Mouse (Mus musculus) thymus, adult 2 months (tissue): ENCODE results near the gene Wbp1l. TPM values are rescaled to one million over a fixed set of nuclear protein-coding genes. Genes with fewer than 3 reads are reported as not detected.

ENCODE experiments used
- DNase-seq: peaks from one replicate; pipeline ENCODE4 v3.0.0; 2021
- H3K27ac ChIP-seq: fragments of 200-500 bp; 2 replicates; pipeline ENCODE4 v1.5.1; 2012; ENCODE audit warnings: low read length, control low read depth; ENCODE audit not compliant: control insufficient read depth, insufficient read depth
- H3K27me3 ChIP-seq: fragments of 200-500 bp; 2 replicates; pipeline ENCODE4 v1.6.1; 2012; ENCODE audit warnings: mild to moderate bottlenecking, low read length, moderate library complexity, mixed read lengths; ENCODE audit not compliant: control insufficient read depth, insufficient read depth
- H3K36me3 ChIP-seq: fragments of 200-500 bp; 2 replicates; pipeline ENCODE4 v1.6.1; 2012; ENCODE audit warnings: mild to moderate bottlenecking, low read length, moderate library complexity; ENCODE audit not compliant: control insufficient read depth, insufficient read depth
- H3K4me1 ChIP-seq: fragments of 200-500 bp; replicated peaks from 2 replicates; pipeline ENCODE4 v1.6.1; 2012; ENCODE audit warnings: low read length; ENCODE audit not compliant: control insufficient read depth, insufficient read depth
- H3K4me3 ChIP-seq: fragments of 200-500 bp; 2 replicates; pipeline ENCODE4 v1.5.1; 2012; ENCODE audit warnings: mild to moderate bottlenecking, low read length, control low read depth, moderate library complexity; ENCODE audit not compliant: control insufficient read depth, insufficient read depth
- CTCF ChIP-seq: fragments of 200-500 bp; IDR thresholded peaks from 2 replicates; pipeline ENCODE4 v1.5.1; 2012; ENCODE audit warnings: mild to moderate bottlenecking, control low read depth, low read length, moderate library complexity, borderline replicate concordance; ENCODE audit not compliant: control insufficient read depth, poor library complexity, insufficient read depth; ENCODE audit errors: extremely low read depth
- POLR2A ChIP-seq: fragments of 200-500 bp; IDR thresholded peaks from 2 replicates; pipeline ENCODE4 v1.6.1; 2012; ENCODE audit warnings: mild to moderate bottlenecking, low read length, control low read depth, moderate library complexity; ENCODE audit not compliant: control insufficient read depth, poor library complexity, insufficient read depth; ENCODE audit errors: extremely low read depth
- WGBS: fragments of 180-500 bp; shearing (Covaris S2); methylation state at CpG from one replicate; pipeline ENCODE4 v1.1.7; 2018; 5-methylcytosine and 5-hydroxymethylcytosine counted together
- polyA plus RNA-seq: library from polyadenylated mRNA; depleted of rRNA; stranded (reverse); fragments of >200 nt; gene quantifications from 2 replicates; pipeline ENCODE4 v1.2.3, GENCODE M21; 2012; rRNA removed

Gene Wbp1l
- polyA plus RNA-seq, 1 experiment = 77.0 TPM

DNA sequence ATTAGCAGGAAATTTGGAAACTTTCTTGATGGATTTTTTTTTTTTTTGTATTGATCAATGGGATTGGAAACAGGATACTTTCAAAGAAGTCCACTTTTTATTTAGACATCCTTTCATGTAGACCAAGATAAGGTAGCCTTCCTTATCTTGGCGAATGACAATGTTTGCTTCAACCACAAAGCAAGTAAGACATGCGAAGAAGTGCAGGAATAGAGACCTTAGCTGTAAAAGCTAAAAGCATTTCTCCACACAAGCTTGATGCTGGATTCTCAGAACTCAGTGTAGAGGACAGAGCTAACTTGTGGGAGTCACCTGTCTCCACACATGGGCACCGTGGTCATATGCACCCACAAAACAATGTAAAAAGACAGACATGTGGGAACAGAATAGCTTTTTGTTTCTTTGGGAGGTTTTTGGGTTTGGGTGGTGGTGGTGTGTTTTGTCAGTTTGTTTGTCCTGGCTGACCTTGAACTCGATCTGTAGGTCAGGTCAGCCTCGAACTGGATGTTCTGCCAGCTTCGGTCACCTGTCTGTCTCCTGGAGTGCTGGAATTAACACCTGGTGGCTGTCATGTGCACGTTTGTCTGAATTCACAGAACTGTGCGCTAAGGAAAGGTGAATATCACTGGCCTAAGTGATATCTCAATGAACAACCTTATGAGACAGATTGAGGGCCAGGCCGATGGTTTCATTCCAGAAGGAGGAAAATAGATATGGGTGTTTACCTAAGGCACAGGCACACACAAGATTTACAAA is 107.8 kb downstream of the Wbp1l start:
- no peak overlapping the region for H3K27ac ChIP-seq
- no peaks in the 10 kb centered on the region for H3K27me3 ChIP-seq
- H3K4me1 ChIP-seq = peaks cover 16% of the 10 kb centered on the region
- H3K36me3 ChIP-seq = no peaks in the 10 kb centered on the region
- TF ChIP-seq POLR2A (no peak), CTCF (no peak)
- no peak for DNase-seq
- H3K4me3 ChIP-seq = no peak overlapping the region
- WGBS = 82% methylated on average over 9 of the region's 9 CpGs

Other genes starting within 250 kb of the Wbp1l start
- 0.38 and 0.43 TPM in 2 replicates for gene 2310034G01Rik, start 248.8 kb upstream of the Wbp1l start, polyA plus RNA-seq
- gene Actr1a, start 203.3 kb upstream of the Wbp1l start, polyA plus RNA-seq = 163 and 164 TPM in 2 replicates
- gene Sufu, start 202.2 kb upstream of the Wbp1l start, polyA plus RNA-seq = 31.3 and 40.8 TPM in 2 replicates
- 57.9 and 78.2 TPM in 2 replicates for gene Trim8, start 97.4 kb upstream of the Wbp1l start, polyA plus RNA-seq
- gene Arl3, start 25.9 kb upstream of the Wbp1l start, polyA plus RNA-seq = 17.0 and 21.6 TPM in 2 replicates
- 5.6 and 6.5 TPM in 2 replicates for gene Sfxn2, start 25.7 kb upstream of the Wbp1l start, polyA plus RNA-seq
- gene Cyp17a1, start 74.1 kb downstream of the Wbp1l start, polyA plus RNA-seq = 0.26 and 0.42 TPM in 2 replicates
- gene Borcs7, start 90.8 kb downstream of the Wbp1l start, polyA plus RNA-seq = 3.0 and 4.4 TPM in 2 replicates
- 9.5 and 9.6 TPM in 2 replicates for gene As3mt, start 108.4 kb downstream of the Wbp1l start, polyA plus RNA-seq
- 7.4 and 9.7 TPM in 2 replicates for gene Cnnm2, start 162.5 kb downstream of the Wbp1l start, polyA plus RNA-seq